Mouse (Mus musculus) cortical plate, adult 2 months (tissue): ENCODE data around the gene Gabbr2.

Experiments used
- CTCF ChIP-seq: fragments of 200-500 bp; IDR thresholded peaks from 2 replicates; pipeline ENCODE4 v1.5.1; 2011; ENCODE audit warnings: mild to moderate bottlenecking, control low read depth, low read length; ENCODE audit not compliant: insufficient read depth; ENCODE audit errors: extremely low read depth
- POLR2A ChIP-seq: fragments of 200-500 bp; IDR thresholded peaks from 2 replicates; pipeline ENCODE4 v1.6.1; 2011; ENCODE audit warnings: mild to moderate bottlenecking, low read length, control low read depth; ENCODE audit not compliant: insufficient read depth; ENCODE audit errors: extremely low read depth

GRCm38 (mm10) chr4:46688213-46688832 lies 303.4 kb downstream of the Gabbr2 start:
- no peak for TF ChIP-seq CTCF
- TF ChIP-seq POLR2A: no peak
